Mouse (Mus musculus) forebrain, embryonic 10.5 days (tissue): ENCODE data around the gene Slc43a2. TPM values are rescaled to one million over a fixed set of nuclear protein-coding genes. Genes with fewer than 3 reads are reported as not detected.
"Not testable (repeated sequence)": the region's sequence is repeated elsewhere in the genome, so short reads cannot be mapped to it uniquely, and the experiment has no call there.

Experiments
- DNase-seq: peaks from one replicate; pipeline ENCODE4 v3.0.0-alpha.2; 2017; ENCODE audit warnings: low spot score; ENCODE audit errors: extremely low spot score
- H3K27ac ChIP-seq: fragments of 300-500 bp; sonication (generic); 2 replicates; pipeline ENCODE4 v1.5.1; 2016; ENCODE audit warnings: mild to moderate bottlenecking
- H3K27me3 ChIP-seq: fragments of 300-500 bp; sonication (generic); 2 replicates; pipeline ENCODE4 v1.6.1; 2016; ENCODE audit warnings: mild to moderate bottlenecking; ENCODE audit not compliant: poor library complexity, severe bottlenecking
- H3K36me3 ChIP-seq: fragments of 300-500 bp; sonication (generic); replicated peaks from 2 replicates; pipeline ENCODE4 v1.6.1; 2016; ENCODE audit warnings: mild to moderate bottlenecking, moderate library complexity
- H3K4me1 ChIP-seq: fragments of 300-500 bp; sonication (generic); 2 replicates; pipeline ENCODE4 v1.6.1; 2016
- H3K4me3 ChIP-seq: fragments of 300-500 bp; sonication (generic); 2 replicates; pipeline ENCODE4 v1.5.1; 2016; ENCODE audit warnings: mild to moderate bottlenecking, moderate library complexity
- H3K9me3 ChIP-seq: fragments of 300-500 bp; sonication (generic); 2 replicates; pipeline ENCODE4 v1.6.1; 2016; ENCODE audit warnings: mild to moderate bottlenecking, moderate library complexity
- WGBS: fragments of 180-500 bp; shearing (Covaris S2); methylation state at CpG from one replicate; pipeline ENCODE4 v1.1.7; 2016; 5-methylcytosine and 5-hydroxymethylcytosine counted together
- polyA plus RNA-seq: library from polyadenylated mRNA; unstranded; fragments of >200 nt; fragmentation: Nextera tagmentation; extraction: Ambion mirVana; gene quantifications from 2 replicates; pipeline ENCODE4 v1.2.1, GENCODE M21; 2016

The Slc43a2 gene
- polyA plus RNA-seq, 1 experiment from 2014 or later = 6.1 TPM

DNA sequence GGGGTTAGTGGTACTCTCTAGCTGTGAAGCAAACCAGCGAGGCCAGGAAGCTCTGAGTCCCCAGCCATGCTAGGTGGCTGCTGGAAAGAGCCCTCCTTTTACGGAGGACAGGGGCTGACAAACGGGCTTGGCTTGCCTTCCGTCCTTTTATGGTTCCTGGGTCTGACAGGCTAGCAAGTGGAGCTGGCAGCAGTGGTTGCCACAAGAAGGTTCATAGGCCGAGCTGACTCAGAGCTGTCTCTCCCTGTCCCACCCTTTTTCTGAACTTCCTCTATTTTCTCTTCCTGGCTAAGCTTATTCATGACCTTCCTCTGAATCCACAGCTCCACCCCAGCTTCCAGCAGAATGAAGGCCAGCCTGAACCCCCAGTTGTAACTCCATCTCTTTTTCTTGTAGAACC, 61.1 kb downstream of the Slc43a2 start:
- 95% methylated on average over 5 of the region's 5 CpGs for WGBS
- Histone ChIP-seq H3K27ac (no peak overlapping the region), H3K36me3 (peaks cover 70% of the 10 kb centered on the region), H3K4me1 (peaks cover 33% of the 10 kb centered on the region), H3K27me3 (no peaks in the 10 kb centered on the region), H3K4me3 (no peak overlapping the region), H3K9me3 (no peaks in the 10 kb centered on the region)
- no peak for DNase-seq

DNA sequence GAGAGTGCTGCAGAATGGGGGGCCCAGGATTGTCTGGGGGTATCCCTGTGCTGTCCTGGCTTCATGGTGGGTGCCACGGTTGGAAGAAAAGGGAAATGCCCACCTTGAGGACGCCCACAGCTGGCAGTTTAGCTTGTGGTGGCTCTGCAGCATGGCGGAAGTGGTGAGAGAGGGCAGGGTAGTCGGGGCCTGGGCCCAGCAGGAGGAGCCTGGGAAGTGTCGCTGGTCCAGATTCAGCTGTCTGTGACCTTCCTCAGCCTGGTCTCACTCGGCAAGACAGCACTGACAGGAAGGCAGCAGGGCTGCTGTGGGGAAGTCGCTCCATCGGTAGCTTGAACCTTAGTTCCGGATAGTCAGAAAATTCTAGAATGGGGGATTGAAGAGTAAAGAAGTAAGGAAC, 62.9 kb downstream of the Slc43a2 start:
- peaks cover 16% of the 10 kb centered on the region for H3K4me1 ChIP-seq
- no peaks in the 10 kb centered on the region for H3K9me3 ChIP-seq
- no peak overlapping the region for H3K27ac ChIP-seq
- H3K27me3 ChIP-seq = no peaks in the 10 kb centered on the region
- DNase-seq = no peak
- H3K36me3 ChIP-seq = peaks cover 87% of the 10 kb centered on the region
- no peak overlapping the region for H3K4me3 ChIP-seq
- WGBS = 90% methylated on average over 9 of the region's 9 CpGs

DNA sequence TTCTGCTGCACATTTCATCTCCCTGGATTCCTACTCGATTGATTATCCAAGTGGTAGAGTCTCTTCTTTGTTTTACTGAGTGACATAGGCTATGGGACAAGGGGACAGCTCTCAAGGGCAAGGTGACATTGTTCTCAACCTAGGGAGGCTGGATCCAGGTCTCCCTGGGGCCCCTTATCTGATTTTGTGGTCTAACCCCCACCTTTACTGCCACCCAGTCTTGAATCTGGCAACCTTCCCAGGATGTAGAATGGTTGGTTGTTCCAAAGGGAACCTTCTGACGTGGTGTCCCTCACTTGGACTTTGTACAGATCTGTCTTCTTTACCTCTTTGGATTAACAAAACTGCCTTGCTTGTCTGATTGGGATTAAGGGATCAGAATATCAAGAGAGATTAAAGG, 63.9 kb downstream of the Slc43a2 start:
- Histone ChIP-seq H3K27me3 (no peaks in the 10 kb centered on the region), H3K4me3 (no peak overlapping the region), H3K36me3 (peaks cover 90% of the 10 kb centered on the region), H3K9me3 (no peaks in the 10 kb centered on the region), H3K27ac (no peak overlapping the region), H3K4me1 (peaks cover 6% of the 10 kb centered on the region)
- DNase-seq = no peak
- WGBS = 79% methylated on average over 2 of the region's 2 CpGs

DNA sequence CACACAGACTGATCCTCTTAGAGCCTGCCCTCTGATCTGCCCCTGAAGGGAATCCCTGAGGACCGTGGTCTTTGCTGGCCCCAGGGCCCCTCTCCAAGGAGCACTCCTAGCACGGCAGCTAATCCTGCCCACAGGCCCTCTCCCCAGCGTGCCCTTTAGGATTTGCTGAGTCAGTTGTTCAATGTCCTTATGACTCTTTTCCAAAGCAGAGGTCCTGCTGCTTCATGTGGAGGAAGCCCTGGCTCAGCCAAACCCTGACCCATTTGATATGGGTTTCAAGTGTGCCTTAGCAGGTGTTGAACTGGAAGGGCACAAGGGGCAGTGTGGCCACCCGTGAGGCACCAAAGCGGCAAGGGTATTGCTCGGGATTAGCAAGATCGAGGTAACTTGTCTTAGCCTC, 64.3 kb downstream of the Slc43a2 start:
- Histone ChIP-seq H3K27ac (no peak overlapping the region), H3K9me3 (no peaks in the 10 kb centered on the region), H3K4me1 (peaks cover 6% of the 10 kb centered on the region), H3K36me3 (peaks cover 91% of the 10 kb centered on the region), H3K27me3 (no peaks in the 10 kb centered on the region), H3K4me3 (no peak overlapping the region)
- no peak for DNase-seq
- WGBS = 58% methylated on average over 7 of the region's 7 CpGs

DNA sequence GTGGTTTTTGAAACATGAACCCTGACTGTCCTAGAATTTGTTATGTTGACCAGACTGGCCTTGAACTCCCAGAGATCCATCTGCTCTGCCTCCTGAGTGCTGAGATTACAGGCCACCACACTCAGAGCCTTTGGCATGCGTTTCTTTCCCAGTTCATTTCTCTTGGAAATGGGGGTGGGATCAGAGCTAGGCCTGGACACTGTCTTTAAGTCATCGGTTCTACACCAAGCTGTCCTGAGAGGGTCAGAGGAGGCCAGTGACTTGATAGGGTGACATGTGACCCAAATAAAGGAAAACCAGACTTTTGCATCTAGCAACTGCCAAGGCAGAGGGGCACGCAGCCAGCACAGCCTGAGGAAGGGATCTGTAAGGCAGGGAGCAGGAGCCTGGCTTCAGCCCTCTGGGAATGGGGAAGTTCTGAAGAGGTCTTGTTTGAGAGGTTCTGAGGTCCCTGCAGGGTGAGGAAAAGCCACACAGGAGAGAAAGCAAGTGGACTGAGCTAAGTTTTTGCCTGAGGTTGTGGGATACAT, 65.3 kb downstream of the Slc43a2 start:
- H3K4me3 ChIP-seq = no peak overlapping the region
- H3K27ac ChIP-seq = no peak overlapping the region
- H3K9me3 ChIP-seq = no peaks in the 10 kb centered on the region
- no peak for DNase-seq
- H3K36me3 ChIP-seq = peaks cover 94% of the 10 kb centered on the region
- WGBS = 95% methylated on average over 3 of the region's 3 CpGs
- H3K27me3 ChIP-seq = no peaks in the 10 kb centered on the region
- peaks cover 6% of the 10 kb centered on the region for H3K4me1 ChIP-seq

DNA sequence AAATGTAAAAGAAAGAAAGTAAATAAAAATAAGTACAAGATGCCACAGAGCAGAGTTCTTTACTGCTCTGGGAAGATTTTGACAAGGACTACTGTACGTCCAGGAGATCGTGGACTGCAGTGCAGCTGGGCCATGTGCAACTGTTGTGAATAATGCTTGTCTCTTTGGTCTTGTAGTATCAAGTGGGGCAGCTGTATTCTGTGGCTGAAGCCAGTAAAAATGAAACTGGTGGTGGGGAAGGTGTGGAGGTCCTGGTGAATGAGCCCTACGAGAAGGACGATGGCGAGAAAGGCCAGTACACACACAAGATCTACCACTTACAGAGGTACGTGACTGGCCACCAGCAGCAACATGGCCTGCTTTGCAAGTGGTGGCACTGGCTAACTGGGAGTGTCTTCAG, 66.5 kb downstream of the Slc43a2 start:
- H3K9me3 ChIP-seq = no peaks in the 10 kb centered on the region
- H3K4me1 ChIP-seq = peaks cover 6% of the 10 kb centered on the region
- H3K27ac ChIP-seq = no peak overlapping the region
- H3K27me3 ChIP-seq = no peaks in the 10 kb centered on the region
- DNase-seq = no peak
- peaks cover 94% of the 10 kb centered on the region for H3K36me3 ChIP-seq
- 93% methylated on average over 6 of the region's 6 CpGs for WGBS
- no peak overlapping the region for H3K4me3 ChIP-seq

DNA sequence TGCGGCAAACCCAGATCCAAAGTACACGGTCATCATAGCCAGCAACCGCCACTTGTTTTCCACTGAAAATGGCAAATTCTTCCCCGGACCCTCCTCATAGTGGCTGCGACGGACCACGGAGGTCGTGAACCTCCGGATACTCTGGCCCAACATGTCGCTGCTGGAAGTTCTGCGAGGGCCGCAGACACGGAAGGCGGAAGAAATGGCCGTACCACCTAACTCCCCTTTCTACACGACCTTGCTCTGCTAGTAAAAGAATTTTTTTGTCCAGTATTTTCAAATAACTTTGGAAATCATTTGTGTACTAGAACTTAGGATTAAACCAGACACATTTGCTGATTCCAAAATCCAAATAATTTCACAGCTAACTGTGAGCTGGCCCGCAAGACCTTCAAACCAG, 68.3 kb downstream of the Slc43a2 start:
- 94% methylated on average over 17 of the region's 17 CpGs for WGBS
- H3K4me3 ChIP-seq, DNase-seq, H3K9me3 ChIP-seq, H3K27me3 ChIP-seq, H3K4me1 ChIP-seq, H3K27ac ChIP-seq: not testable (repeated sequence)
- peaks cover 91% of the 10 kb centered on the region for H3K36me3 ChIP-seq

DNA sequence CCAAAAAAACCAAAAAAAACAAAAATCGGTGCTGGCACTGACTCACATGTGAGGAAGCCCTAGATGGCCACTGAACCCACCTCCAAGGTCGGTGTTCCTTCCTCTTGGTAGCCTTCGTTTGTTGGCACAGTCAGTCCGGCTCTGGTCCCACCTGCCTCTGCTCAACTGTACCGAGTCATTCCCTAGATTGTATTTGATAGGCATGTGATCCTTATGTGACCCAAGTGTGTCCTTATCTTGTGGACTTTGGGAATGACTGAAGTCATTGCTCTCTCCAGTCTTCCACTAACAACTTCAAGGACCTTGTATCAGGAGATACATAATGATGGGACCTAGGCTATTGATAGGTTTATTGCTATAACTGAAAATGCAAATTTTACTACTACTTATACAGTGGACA, 73.3 kb downstream of the Slc43a2 start:
- H3K4me1 ChIP-seq = no peaks in the 10 kb centered on the region
- peaks cover 92% of the 10 kb centered on the region for H3K36me3 ChIP-seq
- no peak overlapping the region for H3K4me3 ChIP-seq
- H3K9me3 ChIP-seq = no peaks in the 10 kb centered on the region
- no peak for DNase-seq
- WGBS = 92% methylated on average over 5 of the region's 5 CpGs
- H3K27ac ChIP-seq = no peak overlapping the region
- no peaks in the 10 kb centered on the region for H3K27me3 ChIP-seq

DNA sequence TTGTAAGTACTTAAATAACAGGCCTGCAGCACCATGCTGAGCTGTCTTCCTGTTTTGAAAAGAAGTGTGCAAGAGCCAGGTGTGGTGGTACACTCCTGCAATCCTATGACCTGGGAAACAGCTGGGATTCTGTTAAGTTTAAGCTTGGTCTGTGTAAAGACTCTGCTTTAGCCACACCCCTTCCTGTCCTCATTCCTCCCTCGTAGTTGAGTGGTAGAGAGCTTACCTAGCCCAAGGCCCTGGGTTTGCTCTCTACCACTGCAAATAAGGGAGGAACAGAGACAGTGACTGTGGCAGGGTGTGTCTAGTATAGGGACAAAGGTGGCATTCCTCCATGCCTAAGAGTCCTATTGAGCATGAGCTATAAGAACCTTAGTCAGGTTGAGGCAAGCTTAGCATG, 73.8 kb downstream of the Slc43a2 start:
- DNase-seq = no peak
- Histone ChIP-seq H3K4me1 (no peaks in the 10 kb centered on the region), H3K9me3 (no peaks in the 10 kb centered on the region), H3K36me3 (peaks cover 92% of the 10 kb centered on the region), H3K4me3 (no peak overlapping the region), H3K27me3 (no peaks in the 10 kb centered on the region), H3K27ac (no peak overlapping the region)
- 92% methylated on average over 1 of the region's 1 CpGs for WGBS

- no peak for DNase-seq
- no peaks in the 10 kb centered on the region for H3K9me3 ChIP-seq
- H3K27me3 ChIP-seq = no peaks in the 10 kb centered on the region
- 93% methylated on average over 5 of the region's 5 CpGs for WGBS
- peaks cover 93% of the 10 kb centered on the region for H3K36me3 ChIP-seq
- no peaks in the 10 kb centered on the region for H3K4me1 ChIP-seq
- H3K27ac ChIP-seq = no peak overlapping the region
- H3K4me3 ChIP-seq = no peak overlapping the region
These were observed 77.3 kb downstream of the Slc43a2 start for GRCm38 (mm10) chr11:75608776-75609175.

DNA sequence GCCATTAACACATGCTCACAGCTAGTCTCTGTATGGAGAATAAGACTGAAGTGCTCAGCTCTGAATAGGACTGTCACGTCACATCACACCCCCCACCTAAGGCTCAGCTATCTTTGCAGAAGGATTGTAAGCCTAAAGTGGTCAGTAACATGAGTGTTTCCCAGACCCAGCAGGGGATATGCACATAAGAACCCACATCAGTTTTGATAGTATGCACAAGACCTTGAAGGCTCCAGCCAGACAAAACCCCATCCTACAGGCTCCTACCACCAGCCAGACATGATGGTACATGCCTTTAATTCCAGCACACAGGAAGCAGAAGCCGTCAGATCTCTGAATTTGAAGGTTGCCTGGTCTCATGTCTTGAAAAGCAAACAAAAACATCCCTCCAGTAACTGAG, 78.5 kb downstream of the Slc43a2 start:
- DNase-seq = no peak
- 85% methylated on average over 2 of the region's 2 CpGs for WGBS
- H3K4me1 ChIP-seq = no peaks in the 10 kb centered on the region
- no peak overlapping the region for H3K27ac ChIP-seq
- no peak overlapping the region for H3K4me3 ChIP-seq
- H3K36me3 ChIP-seq = peaks cover 95% of the 10 kb centered on the region
- H3K27me3 ChIP-seq = no peaks in the 10 kb centered on the region
- H3K9me3 ChIP-seq = no peaks in the 10 kb centered on the region

DNA sequence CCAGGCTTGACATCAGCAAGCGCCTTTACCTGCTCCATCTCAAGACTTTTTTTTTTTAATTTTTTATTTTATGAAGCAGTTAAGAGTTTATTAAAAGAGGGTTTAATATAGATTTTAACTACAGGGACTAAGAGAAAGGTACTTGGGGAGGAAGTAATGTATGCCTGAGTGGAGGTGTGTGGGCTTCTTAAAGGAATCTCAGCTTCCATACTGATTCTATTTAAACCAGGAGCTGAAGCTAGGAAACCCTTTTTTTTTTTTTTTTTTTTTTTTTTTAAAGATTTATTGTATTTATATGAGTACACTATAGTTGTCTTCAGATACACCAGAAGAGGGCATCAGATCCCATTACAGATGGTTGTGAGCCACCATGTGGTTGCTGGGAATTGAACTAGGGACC, 83.3 kb downstream of the Slc43a2 start:
- WGBS = 95% methylated on average over 1 of the region's 1 CpGs
- Histone ChIP-seq H3K4me1 (no peaks in the 10 kb centered on the region), H3K27me3 (no peaks in the 10 kb centered on the region), H3K27ac (no peak overlapping the region), H3K4me3 (no peak overlapping the region), H3K36me3 (peaks cover 90% of the 10 kb centered on the region), H3K9me3 (no peaks in the 10 kb centered on the region)
- no peak for DNase-seq

- H3K36me3 ChIP-seq = peaks cover 90% of the 10 kb centered on the region
- 89% methylated on average over 2 of the region's 2 CpGs for WGBS
- no peak for DNase-seq
- no peaks in the 10 kb centered on the region for H3K4me1 ChIP-seq
- no peaks in the 10 kb centered on the region for H3K27me3 ChIP-seq
- H3K9me3 ChIP-seq = no peaks in the 10 kb centered on the region
- no peak overlapping the region for H3K27ac ChIP-seq
- H3K4me3 ChIP-seq = no peak overlapping the region
These were observed 84.1 kb downstream of the Slc43a2 start for GRCm38 (mm10) chr11:75615556-75615955.

- WGBS = 87% methylated on average over 5 of the region's 5 CpGs
- H3K4me3 ChIP-seq = no peak overlapping the region
- peaks cover 87% of the 10 kb centered on the region for H3K36me3 ChIP-seq
- no peaks in the 10 kb centered on the region for H3K27me3 ChIP-seq
- DNase-seq = no peak
- H3K9me3 ChIP-seq = no peaks in the 10 kb centered on the region
- no peak overlapping the region for H3K27ac ChIP-seq
- no peaks in the 10 kb centered on the region for H3K4me1 ChIP-seq
These were observed 87.6 kb downstream of the Slc43a2 start for GRCm38 (mm10) chr11:75619133-75619532.
